Mouse (Mus musculus): Measurements from ENCODE around the gene Ccr1l1. TPM values are rescaled to one million over a fixed set of nuclear protein-coding genes. Genes with fewer than 3 reads are reported as not detected.
"Not testable (repeated sequence)": the region's sequence is repeated elsewhere in the genome, so short reads cannot be mapped to it uniquely, and the experiment has no call there.

The Ccr1l1 gene
- total RNA-seq, 2 experiments from 2014 or later, result not detected

- intact Hi-C loops (cut with DNase I), result not testable (repeated sequence)
Observed at GRCm38 (mm10) chr9:123966858-123967495, 11.2 kb downstream of the Ccr1l1 start.

GRCm38 (mm10) chr9:123964776-123965175 is 13.4 kb downstream of the Ccr1l1 start:
- intact Hi-C loops (cut with DNase I), result no loop called here
- no peak for DNase-seq (ENCODE audit: extremely low spot score in 1 of 2, low spot score in 2 of 2)

More at GRCm38 (mm10) chr9:123966858-123967495, 11.2 kb downstream of the Ccr1l1 start:
- not testable (repeated sequence) for DNase-seq (ENCODE audit: extremely low spot score in 1 of 2, low spot score in 2 of 2)

- DNase-seq (ENCODE audit: extremely low spot score in 1 of 2, low spot score in 2 of 2), result no peak
Observed at GRCm38 (mm10) chr9:123960161-123960560, 18.0 kb downstream of the Ccr1l1 start.

GRCm38 (mm10) chr9:123957911-123958413 is 20.2 kb downstream of the Ccr1l1 start:
- intact Hi-C loops (cut with DNase I), result no loop called here

More at GRCm38 (mm10) chr9:123960161-123960560, 18.0 kb downstream of the Ccr1l1 start:
- intact Hi-C loops (cut with DNase I), result no loop called here

GRCm38 (mm10) chr9:123956892-123957291 is 21.3 kb downstream of the Ccr1l1 start:
- intact Hi-C loops (cut with DNase I), result no loop called here
- DNase-seq (ENCODE audit: extremely low spot score in 1 of 2, low spot score in 2 of 2), result no peak

More at GRCm38 (mm10) chr9:123957911-123958413, 20.2 kb downstream of the Ccr1l1 start:
- no peak for DNase-seq (ENCODE audit: extremely low spot score in 1 of 2, low spot score in 2 of 2)

- DNase-seq (ENCODE audit: extremely low spot score in 1 of 2, low spot score in 2 of 2), result no peak
- intact Hi-C loops (cut with DNase I), result no loop called here
Observed at GRCm38 (mm10) chr9:123953551-123953950, 24.7 kb downstream of the Ccr1l1 start.

- intact Hi-C loops (cut with DNase I), result no loop called here
- no peak for DNase-seq (ENCODE audit: extremely low spot score in 1 of 2, low spot score in 2 of 2)
Observed at GRCm38 (mm10) chr9:123951176-123951575, 27.0 kb downstream of the Ccr1l1 start.

GRCm38 (mm10) chr9:123949432-123949831 is 28.8 kb downstream of the Ccr1l1 start:
- intact Hi-C loops (cut with DNase I), result no loop called here
- no peak for DNase-seq (ENCODE audit: extremely low spot score in 1 of 2, low spot score in 2 of 2)

GRCm38 (mm10) chr9:123947815-123948214 is 30.4 kb downstream of the Ccr1l1 start:
- intact Hi-C loops (cut with DNase I), result no loop called here
- DNase-seq (ENCODE audit: extremely low spot score in 1 of 2, low spot score in 2 of 2), result no peak

GRCm38 (mm10) chr9:123942025-123942424 is 36.2 kb downstream of the Ccr1l1 start:
- no peak for DNase-seq (ENCODE audit: extremely low spot score in 1 of 2, low spot score in 2 of 2)
- intact Hi-C loops (cut with DNase I), result no loop called here

- DNase-seq (ENCODE audit: extremely low spot score in 1 of 2, low spot score in 2 of 2), result peak in 1 of 2 experiments; percentile 38
- intact Hi-C loops (cut with DNase I), result no loop called here
Observed at GRCm38 (mm10) chr9:123941316-123941715, 36.9 kb downstream of the Ccr1l1 start.

- DNase-seq (ENCODE audit: extremely low spot score in 1 of 2, low spot score in 2 of 2), result no peak
- intact Hi-C loops (cut with DNase I), result no loop called here
Observed at GRCm38 (mm10) chr9:123940628-123941027, 37.6 kb downstream of the Ccr1l1 start.

GRCm38 (mm10) chr9:123940168-123940567 is 38.0 kb downstream of the Ccr1l1 start:
- intact Hi-C loops (cut with DNase I), result no loop called here
- no peak for DNase-seq (ENCODE audit: extremely low spot score in 1 of 2, low spot score in 2 of 2)

GRCm38 (mm10) chr9:123937989-123938388 is 40.2 kb downstream of the Ccr1l1 start:
- DNase-seq (ENCODE audit: extremely low spot score in 1 of 2, low spot score in 2 of 2), result no peak
- intact Hi-C loops (cut with DNase I), result no loop called here

- DNase-seq (ENCODE audit: extremely low spot score in 1 of 2, low spot score in 2 of 2), result no peak
- intact Hi-C loops (cut with DNase I), result no loop called here
Observed at GRCm38 (mm10) chr9:123936604-123937280, 41.5 kb downstream of the Ccr1l1 start.

GRCm38 (mm10) chr9:123935776-123936175 is 42.4 kb downstream of the Ccr1l1 start:
- DNase-seq (ENCODE audit: extremely low spot score in 1 of 2, low spot score in 2 of 2), result no peak
- intact Hi-C loops (cut with DNase I), result no loop called here

GRCm38 (mm10) chr9:123935346-123935745 is 42.9 kb downstream of the Ccr1l1 start:
- DNase-seq (ENCODE audit: extremely low spot score in 1 of 2, low spot score in 2 of 2), result no peak
- intact Hi-C loops (cut with DNase I), result no loop called here

GRCm38 (mm10) chr9:123933716-123934445 is 44.3 kb downstream of the Ccr1l1 start:
- DNase-seq (ENCODE audit: extremely low spot score in 1 of 2, low spot score in 2 of 2), result no peak
- intact Hi-C loops (cut with DNase I), result no loop called here

- DNase-seq (ENCODE audit: extremely low spot score in 1 of 2, low spot score in 2 of 2), result no peak
- intact Hi-C loops (cut with DNase I), result no loop called here
Observed at GRCm38 (mm10) chr9:123932911-123933675, 45.1 kb downstream of the Ccr1l1 start.

Data from left cerebral cortex, postnatal 10 days (tissue).